Mouse (Mus musculus) limb, embryonic 12.5 days (tissue): ENCODE data around the gene Fer. TPM values are rescaled to one million over a fixed set of nuclear protein-coding genes. Genes with fewer than 3 reads are reported as not detected.

Experiments used
- ATAC-seq: fragments of 200-750 bp; cut with Nextera tagmentation; 2 replicates; pipeline ENCODE4 v1.8.0; 2017; ENCODE audit warnings: low read depth, moderate TSS enrichment; ENCODE audit not compliant: insufficient number of reproducible peaks, insufficient read depth, low FRiP score, low TSS enrichment
- H3K27ac ChIP-seq: fragments of 300-500 bp; sonication (generic); 2 replicates; pipeline ENCODE4 v1.5.1; 2016; ENCODE audit warnings: mild to moderate bottlenecking, moderate library complexity
- H3K27me3 ChIP-seq: fragments of 300-500 bp; sonication (generic); 2 replicates; pipeline ENCODE4 v1.6.1; 2016; ENCODE audit warnings: mild to moderate bottlenecking, moderate library complexity
- H3K36me3 ChIP-seq: fragments of 300-500 bp; sonication (generic); 2 replicates; pipeline ENCODE4 v1.6.1; 2016; ENCODE audit warnings: mild to moderate bottlenecking, moderate library complexity
- H3K4me1 ChIP-seq: fragments of 300-500 bp; sonication (generic); replicated peaks from 2 replicates; pipeline ENCODE4 v1.6.1; 2016
- H3K4me2 ChIP-seq: fragments of 300-500 bp; sonication (generic); 2 replicates; pipeline ENCODE4 v1.6.1; 2016; ENCODE audit warnings: mild to moderate bottlenecking, moderate library complexity
- H3K4me3 ChIP-seq: fragments of 300-500 bp; sonication (generic); replicated peaks from 2 replicates; pipeline ENCODE4 v1.5.1; 2016; ENCODE audit warnings: mild to moderate bottlenecking
- H3K9ac ChIP-seq: fragments of 300-500 bp; sonication (generic); replicated peaks from 2 replicates; pipeline ENCODE4 v1.6.1; 2016; ENCODE audit warnings: mild to moderate bottlenecking, moderate library complexity
- H3K9me3 ChIP-seq: fragments of 300-500 bp; sonication (generic); 2 replicates; pipeline ENCODE4 v1.6.1; 2016; ENCODE audit warnings: mild to moderate bottlenecking, moderate library complexity
- WGBS: fragments of 180-500 bp; shearing (Covaris S2); methylation state at CpG from one replicate; pipeline ENCODE4 v1.1.7; 2016; 5-methylcytosine and 5-hydroxymethylcytosine counted together
- polyA plus RNA-seq: library from polyadenylated mRNA; unstranded; fragments of >200 nt; fragmentation: Nextera tagmentation; extraction: Ambion mirVana; gene quantifications from 2 replicates; pipeline ENCODE4 v1.2.1, GENCODE M21; 2016

The Fer gene
- polyA plus RNA-seq, 1 experiment from 2014 or later = 27.0 TPM

GRCm38 (mm10) chr17:64018870-64019269 lies 156.0 kb downstream of the Fer start:
- H3K4me3 ChIP-seq = no peak overlapping the region
- H3K36me3 ChIP-seq = no peaks in the 10 kb centered on the region
- no peak overlapping the region for H3K27ac ChIP-seq
- no peak for ATAC-seq
- H3K9ac ChIP-seq = no peak overlapping the region
- H3K4me1 ChIP-seq = peaks cover 8% of the 10 kb centered on the region
- no peaks in the 10 kb centered on the region for H3K9me3 ChIP-seq
- 91% methylated on average over 3 of the region's 3 CpGs for WGBS
- H3K4me2 ChIP-seq = no peak overlapping the region
- H3K27me3 ChIP-seq = no peaks in the 10 kb centered on the region

- no peak for ATAC-seq
- Histone ChIP-seq H3K4me1 (peaks cover 8% of the 10 kb centered on the region), H3K27ac (no peak overlapping the region), H3K4me3 (no peak overlapping the region), H3K36me3 (no peaks in the 10 kb centered on the region), H3K9me3 (no peaks in the 10 kb centered on the region), H3K9ac (no peak overlapping the region), H3K27me3 (no peaks in the 10 kb centered on the region), H3K4me2 (no peak overlapping the region)
- WGBS = 68% methylated on average over 5 of the region's 5 CpGs
These were observed 156.8 kb downstream of the Fer start for GRCm38 (mm10) chr17:64019646-64020045.

- Histone ChIP-seq H3K36me3 (no peaks in the 10 kb centered on the region), H3K9ac (no peak overlapping the region), H3K4me3 (no peak overlapping the region), H3K27me3 (no peaks in the 10 kb centered on the region), H3K4me2 (no peak overlapping the region), H3K27ac (no peak overlapping the region), H3K9me3 (no peaks in the 10 kb centered on the region), H3K4me1 (no peaks in the 10 kb centered on the region)
- WGBS = 75% methylated on average over 2 of the region's 2 CpGs
- ATAC-seq = no peak
These were observed 163.6 kb downstream of the Fer start for GRCm38 (mm10) chr17:64026485-64026884.

GRCm38 (mm10) chr17:64041771-64042170 lies 178.9 kb downstream of the Fer start:
- Histone ChIP-seq H3K36me3 (peaks cover 5% of the 10 kb centered on the region; the same call in 1 of the 2 replicates), H3K27ac (no peak overlapping the region), H3K27me3 (no peaks in the 10 kb centered on the region), H3K4me2 (no peak overlapping the region), H3K4me3 (no peak overlapping the region), H3K4me1 (no peaks in the 10 kb centered on the region), H3K9ac (no peak overlapping the region), H3K9me3 (no peaks in the 10 kb centered on the region)
- no peak for ATAC-seq

GRCm38 (mm10) chr17:64045326-64045725 lies 182.5 kb downstream of the Fer start:
- Histone ChIP-seq H3K4me1 (peaks cover 4% of the 10 kb centered on the region; the same call in 1 of the 2 replicates), H3K9me3 (no peaks in the 10 kb centered on the region), H3K27me3 (no peaks in the 10 kb centered on the region), H3K4me3 (no peak overlapping the region), H3K36me3 (no peaks in the 10 kb centered on the region), H3K9ac (no peak overlapping the region), H3K4me2 (no peak overlapping the region), H3K27ac (no peak overlapping the region)
- WGBS = 76% methylated on average over 7 of the region's 7 CpGs
- no peak for ATAC-seq

GRCm38 (mm10) chr17:64046557-64046956 lies 183.7 kb downstream of the Fer start:
- Histone ChIP-seq H3K36me3 (no peaks in the 10 kb centered on the region), H3K4me3 (no peak overlapping the region), H3K4me1 (peaks cover 4% of the 10 kb centered on the region), H3K4me2 (no peak overlapping the region), H3K9ac (no peak overlapping the region), H3K27ac (no peak overlapping the region), H3K9me3 (no peaks in the 10 kb centered on the region), H3K27me3 (no peaks in the 10 kb centered on the region)
- no peak for ATAC-seq
- WGBS = 92% methylated on average over 3 of the region's 3 CpGs

- Histone ChIP-seq H3K36me3 (no peaks in the 10 kb centered on the region), H3K4me3 (no peak overlapping the region), H3K4me1 (peaks cover 4% of the 10 kb centered on the region), H3K27ac (no peak overlapping the region), H3K9me3 (no peaks in the 10 kb centered on the region), H3K9ac (no peak overlapping the region), H3K27me3 (no peaks in the 10 kb centered on the region), H3K4me2 (no peak overlapping the region)
- no peak for ATAC-seq
- WGBS = 90% methylated on average over 5 of the region's 5 CpGs
These were observed 188.0 kb downstream of the Fer start for GRCm38 (mm10) chr17:64050911-64051310.

GRCm38 (mm10) chr17:64053636-64054035 lies 190.8 kb downstream of the Fer start:
- ATAC-seq = no peak
- H3K9ac ChIP-seq = no peak overlapping the region
- H3K27ac ChIP-seq = no peak overlapping the region
- H3K4me2 ChIP-seq = no peak overlapping the region
- H3K27me3 ChIP-seq = no peaks in the 10 kb centered on the region
- H3K4me1 ChIP-seq = peaks cover 4% of the 10 kb centered on the region
- no peaks in the 10 kb centered on the region for H3K36me3 ChIP-seq
- H3K4me3 ChIP-seq = no peak overlapping the region
- 94% methylated on average over 11 of the region's 11 CpGs for WGBS
- no peaks in the 10 kb centered on the region for H3K9me3 ChIP-seq

GRCm38 (mm10) chr17:64060529-64060928 lies 197.7 kb downstream of the Fer start:
- Histone ChIP-seq H3K9ac (no peak overlapping the region), H3K4me3 (no peak overlapping the region), H3K4me2 (no peak overlapping the region), H3K4me1 (no peaks in the 10 kb centered on the region), H3K9me3 (no peaks in the 10 kb centered on the region), H3K27me3 (no peaks in the 10 kb centered on the region), H3K36me3 (no peaks in the 10 kb centered on the region), H3K27ac (no peak overlapping the region)
- no peak for ATAC-seq

- no peak overlapping the region for H3K4me2 ChIP-seq
- no peaks in the 10 kb centered on the region for H3K4me1 ChIP-seq
- H3K9ac ChIP-seq = no peak overlapping the region
- H3K9me3 ChIP-seq = no peaks in the 10 kb centered on the region
- H3K4me3 ChIP-seq = no peak overlapping the region
- no peaks in the 10 kb centered on the region for H3K36me3 ChIP-seq
- H3K27ac ChIP-seq = no peak overlapping the region
- no peak for ATAC-seq
- H3K27me3 ChIP-seq = no peaks in the 10 kb centered on the region
- 90% methylated on average over 3 of the region's 3 CpGs for WGBS
These were observed 202.4 kb downstream of the Fer start for GRCm38 (mm10) chr17:64065243-64065642.

GRCm38 (mm10) chr17:64077392-64077791 lies 214.5 kb downstream of the Fer start:
- Histone ChIP-seq H3K4me3 (no peak overlapping the region), H3K9ac (no peak overlapping the region), H3K36me3 (no peaks in the 10 kb centered on the region), H3K4me2 (no peak overlapping the region), H3K9me3 (no peaks in the 10 kb centered on the region), H3K27ac (no peak overlapping the region), H3K27me3 (no peaks in the 10 kb centered on the region), H3K4me1 (no peaks in the 10 kb centered on the region)
- ATAC-seq = no peak
- 94% methylated on average over 7 of the region's 7 CpGs for WGBS

- Histone ChIP-seq H3K9me3 (no peaks in the 10 kb centered on the region), H3K36me3 (no peaks in the 10 kb centered on the region), H3K9ac (no peak overlapping the region), H3K27me3 (no peaks in the 10 kb centered on the region), H3K4me2 (no peak overlapping the region), H3K27ac (no peak overlapping the region), H3K4me1 (no peaks in the 10 kb centered on the region), H3K4me3 (no peak overlapping the region)
- 88% methylated on average over 5 of the region's 5 CpGs for WGBS
- no peak for ATAC-seq
These were observed 221.9 kb downstream of the Fer start for GRCm38 (mm10) chr17:64084751-64085150.
